Mouse (Mus musculus) intestine, postnatal 0 days (tissue): ENCODE data around the gene Tln2. TPM values are rescaled to one million over a fixed set of nuclear protein-coding genes. Genes with fewer than 3 reads are reported as not detected.

Experiments
- ATAC-seq: fragments of 200-750 bp; cut with Nextera tagmentation; 2 replicates; pipeline ENCODE4 v1.8.0; 2017; ENCODE audit warnings: mild to moderate bottlenecking, moderate TSS enrichment, moderate library complexity
- H3K27ac ChIP-seq: fragments of 300-500 bp; sonication (generic); 2 replicates; pipeline ENCODE4 v1.5.1; 2014; ENCODE audit warnings: mild to moderate bottlenecking, low read depth, low read length, moderate library complexity
- H3K27me3 ChIP-seq: fragments of 300-500 bp; sonication (generic); replicated peaks from 2 replicates; pipeline ENCODE4 v1.6.1; 2014; ENCODE audit warnings: low read length, mixed read lengths; ENCODE audit not compliant: control insufficient read depth, insufficient read depth
- H3K36me3 ChIP-seq: fragments of 300-500 bp; sonication (generic); 2 replicates; pipeline ENCODE4 v1.6.1; 2014; ENCODE audit warnings: mild to moderate bottlenecking, moderate library complexity; ENCODE audit not compliant: control insufficient read depth, insufficient read depth
- H3K4me1 ChIP-seq: fragments of 300-500 bp; sonication (generic); replicated peaks from 2 replicates; pipeline ENCODE4 v1.6.1; 2014; ENCODE audit warnings: antibody characterized with exemption, low read length, mixed read lengths; ENCODE audit not compliant: control insufficient read depth, insufficient read depth
- H3K4me2 ChIP-seq: fragments of 300-500 bp; sonication (generic); replicated peaks from 2 replicates; pipeline ENCODE4 v1.6.1; 2014; ENCODE audit warnings: low read depth, mild to moderate bottlenecking, moderate library complexity
- H3K4me3 ChIP-seq: fragments of 300-500 bp; sonication (generic); 2 replicates; pipeline ENCODE4 v1.5.1; 2014; ENCODE audit warnings: low read depth, low read length
- H3K9ac ChIP-seq: fragments of 300-500 bp; sonication (generic); 2 replicates; pipeline ENCODE4 v1.6.1; 2014; ENCODE audit warnings: mild to moderate bottlenecking, low read depth, low read length
- H3K9me3 ChIP-seq: fragments of 300-500 bp; sonication (generic); 2 replicates; pipeline ENCODE4 v1.6.1; 2016; ENCODE audit warnings: mixed run types; ENCODE audit not compliant: control insufficient read depth
- CTCF ChIP-seq: sonication (generic); IDR thresholded peaks from 2 replicates; pipeline ENCODE4 v1.5.1; 2016; ENCODE audit warnings: low read depth, mild to moderate bottlenecking, control low read depth, antibody characterized with exemption, moderate library complexity
- WGBS: fragments of 180-500 bp; shearing (Covaris S2); extraction: QIAGEN DNeasy Blood & Tissue Kit; methylation state at CpG from one replicate; pipeline ENCODE4 v1.1.7; 2014; 5-methylcytosine and 5-hydroxymethylcytosine counted together
- polyA plus RNA-seq: library from polyadenylated mRNA; unstranded; fragments of >200 nt; fragmentation: Nextera tagmentation; extraction: Ambion mirVana; gene quantifications from 2 replicates; pipeline ENCODE4 v1.2.1, GENCODE M21; 2015

The Tln2 gene
- polyA plus RNA-seq, 1 experiment from 2014 or later = 8.8 TPM

GRCm38 (mm10) chr9:67549811-67550501 lies 9.5 kb downstream of the Tln2 start:
- Histone ChIP-seq H3K4me3 (no peak overlapping the region), H3K4me2 (no peak overlapping the region), H3K27me3 (no peaks in the 10 kb centered on the region), H3K36me3 (no peaks in the 10 kb centered on the region; the same call in 1 of the 2 replicates), H3K9ac (no peak overlapping the region), H3K27ac (no peak overlapping the region), H3K4me1 (no peaks in the 10 kb centered on the region), H3K9me3 (no peaks in the 10 kb centered on the region)
- 94% methylated on average over 8 of the region's 8 CpGs for WGBS
- no peak for TF ChIP-seq CTCF
- no peak for ATAC-seq

DNA sequence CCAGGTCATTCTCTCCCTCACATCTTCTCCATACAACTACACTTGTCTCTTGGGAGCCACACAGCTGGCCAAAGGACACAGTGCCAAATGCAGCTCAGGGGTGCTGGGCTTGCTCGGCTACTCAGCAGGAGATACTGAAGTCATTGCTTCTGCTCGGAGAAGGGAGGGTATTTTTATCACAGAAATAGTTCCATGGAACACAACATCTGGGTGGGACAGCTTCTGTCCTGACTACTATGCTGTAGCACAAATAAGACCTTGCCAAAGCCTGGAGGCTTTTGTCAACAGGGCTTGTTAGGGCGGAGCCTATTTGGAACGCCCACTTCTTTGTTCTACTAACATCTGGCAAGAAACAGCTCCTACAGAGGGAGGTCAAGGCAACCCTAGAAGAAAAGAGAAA lies 10.2 kb downstream of the Tln2 start:
- Histone ChIP-seq H3K9me3 (no peaks in the 10 kb centered on the region), H3K4me1 (no peaks in the 10 kb centered on the region), H3K4me3 (no peak overlapping the region), H3K36me3 (no peaks in the 10 kb centered on the region; the same call in 1 of the 2 replicates), H3K4me2 (no peak overlapping the region), H3K9ac (no peak overlapping the region), H3K27me3 (no peaks in the 10 kb centered on the region), H3K27ac (no peak overlapping the region)
- no peak for ATAC-seq
- 43% methylated on average over 4 of the region's 4 CpGs for WGBS
- TF ChIP-seq CTCF = no peak

GRCm38 (mm10) chr9:67546650-67547049 lies 12.9 kb downstream of the Tln2 start:
- H3K27me3 ChIP-seq = no peaks in the 10 kb centered on the region
- H3K4me1 ChIP-seq = no peaks in the 10 kb centered on the region
- H3K4me2 ChIP-seq = no peak overlapping the region
- no peak for TF ChIP-seq CTCF
- H3K4me3 ChIP-seq = no peak overlapping the region
- no peak overlapping the region for H3K27ac ChIP-seq
- 74% methylated on average over 5 of the region's 5 CpGs for WGBS
- H3K9me3 ChIP-seq = no peaks in the 10 kb centered on the region
- H3K36me3 ChIP-seq = no peaks in the 10 kb centered on the region
- no peak for ATAC-seq
- no peak overlapping the region for H3K9ac ChIP-seq

DNA sequence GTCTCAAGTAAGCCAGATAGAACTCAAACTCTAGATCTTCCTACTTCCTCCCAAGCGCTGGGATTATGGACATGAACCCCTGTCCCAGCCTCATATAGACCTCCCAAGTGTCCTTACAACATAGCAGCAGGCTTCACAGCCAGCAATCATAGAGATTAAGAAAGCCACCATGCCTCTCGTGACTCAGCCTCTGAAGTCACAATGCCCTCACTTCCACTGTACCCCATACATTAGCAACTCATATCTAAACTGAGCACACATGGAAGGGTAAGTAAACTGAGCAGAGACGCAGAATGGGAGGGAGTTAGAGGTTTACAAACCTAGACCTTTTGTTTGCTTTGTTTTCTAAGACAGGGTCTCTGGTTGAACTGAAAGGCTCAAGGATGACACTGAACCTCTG lies 13.7 kb downstream of the Tln2 start:
- H3K27me3 ChIP-seq = no peaks in the 10 kb centered on the region
- H3K9me3 ChIP-seq = no peaks in the 10 kb centered on the region
- H3K27ac ChIP-seq = no peak overlapping the region
- H3K36me3 ChIP-seq = no peaks in the 10 kb centered on the region
- H3K4me3 ChIP-seq = no peak overlapping the region
- H3K4me2 ChIP-seq = no peak overlapping the region
- WGBS = 80% methylated on average over 3 of the region's 3 CpGs
- TF ChIP-seq CTCF = no peak
- no peak for ATAC-seq
- no peaks in the 10 kb centered on the region for H3K4me1 ChIP-seq
- no peak overlapping the region for H3K9ac ChIP-seq

GRCm38 (mm10) chr9:67544783-67545182 lies 14.7 kb downstream of the Tln2 start:
- TF ChIP-seq CTCF = no peak
- no peak for ATAC-seq
- no peak overlapping the region for H3K9ac ChIP-seq
- H3K9me3 ChIP-seq = no peaks in the 10 kb centered on the region
- H3K4me2 ChIP-seq = no peak overlapping the region
- no peak overlapping the region for H3K4me3 ChIP-seq
- WGBS = 56% methylated on average over 7 of the region's 7 CpGs
- H3K36me3 ChIP-seq = no peaks in the 10 kb centered on the region
- H3K27ac ChIP-seq = no peak overlapping the region
- no peaks in the 10 kb centered on the region for H3K27me3 ChIP-seq
- H3K4me1 ChIP-seq = no peaks in the 10 kb centered on the region

GRCm38 (mm10) chr9:67541948-67542347 lies 17.6 kb downstream of the Tln2 start:
- ATAC-seq = no peak
- Histone ChIP-seq H3K36me3 (no peaks in the 10 kb centered on the region), H3K27ac (no peak overlapping the region), H3K4me1 (no peaks in the 10 kb centered on the region), H3K4me3 (no peak overlapping the region), H3K9me3 (no peaks in the 10 kb centered on the region), H3K9ac (no peak overlapping the region), H3K4me2 (no peak overlapping the region), H3K27me3 (no peaks in the 10 kb centered on the region)
- no peak for TF ChIP-seq CTCF
- 69% methylated on average over 8 of the region's 8 CpGs for WGBS
